ENCODE assay signal across 8 mouse cellular contexts in genomic region chr3:70104828-70105399, GRCm38 (mm10).
A peak's percentile ranks its signal among the peaks of the same experiment; 100 is the strongest.
DNase-seq lines count a peak whose midpoint lies in the region; ATAC-seq and TF ChIP-seq lines count a peak whose summit lies in the region.

No protein-coding gene starts in this region.

- no peaks in the 10 kb centered on the region for H3K27me3 ChIP-seq in CH12.LX (replicated peaks)
- 0 out of 2 replicates have a peak, but pooled peaks cover 7% of the 10 kb centered on the region for H3K27me3 ChIP-seq in embryonic facial prominence, embryonic 15.5 days
- H3K27me3 ChIP-seq in heart, embryonic 15.5 days = peaks cover 3% of the 10 kb centered on the region; the same call in 1 of the 2 replicates
- no peaks in the 10 kb centered on the region for H3K27me3 ChIP-seq in liver, embryonic 13.5 days
- H3K27me3 ChIP-seq in neural tube, embryonic 11.5 days (ENCODE audit: control insufficient read depth, insufficient read depth, low read length) = no peaks in the 10 kb centered on the region

- dilution Hi-C loops in CH12.LX (cut with MboI; ENCODE audit: extremely low pct_ligation_motif_present, extremely low pct_unique_long_range_greater_than_20kb, low sequenced_read_pairs) = no loop called here

- H3K9me3 ChIP-seq in CH12.LX (replicated peaks; ENCODE audit: low read length) = no peaks in the 10 kb centered on the region
- H3K9me3 ChIP-seq in embryonic facial prominence, embryonic 15.5 days (replicated peaks) = no peaks in the 10 kb centered on the region
- no peaks in the 10 kb centered on the region for H3K9me3 ChIP-seq in heart, embryonic 15.5 days (replicated peaks)
- H3K9me3 ChIP-seq in liver, embryonic 13.5 days (replicated peaks) = no peaks in the 10 kb centered on the region
- no peaks in the 10 kb centered on the region for H3K9me3 ChIP-seq in neural tube, embryonic 11.5 days (ENCODE audit: control insufficient read depth, low read length)

- TF ChIP-seq EP300 in CH12.LX (IDR thresholded peaks at IDR 0.05; ENCODE audit: low read length) = no peak

- H3K36me3 ChIP-seq in CH12.LX (replicated peaks in 1 of 2; ENCODE audit: control insufficient read depth in 1 of 2, insufficient read depth in 1 of 2, low read length in 1 of 2) = no peaks in the 10 kb centered on the region
- H3K36me3 ChIP-seq in embryonic facial prominence, embryonic 15.5 days = no peaks in the 10 kb centered on the region
- H3K36me3 ChIP-seq in heart, embryonic 15.5 days = no peaks in the 10 kb centered on the region
- H3K36me3 ChIP-seq in liver, embryonic 13.5 days = no peaks in the 10 kb centered on the region
- H3K36me3 ChIP-seq in neural tube, embryonic 11.5 days (ENCODE audit: control insufficient read depth, insufficient read depth, low read length) = no peaks in the 10 kb centered on the region

- TF ChIP-seq CTCF in CH12.LX (conservative IDR thresholded peaks at IDR 0.05 in 1 of 2, IDR thresholded peaks at IDR 0.05 in 1 of 2; ENCODE audit: low read depth in 2 of 2, low read length in 2 of 2) = peak; percentile 40 to 94
- peak; percentile 72 for TF ChIP-seq CTCF in bone marrow macrophage, adult 2 months (IDR thresholded peaks at IDR 0.05; ENCODE audit: low read depth, low read length)

- H3K79me2 ChIP-seq in CH12.LX (replicated peaks; ENCODE audit: control insufficient read depth, extremely low read depth, insufficient read depth, poor library complexity, severe bottlenecking) = no peaks in the 10 kb centered on the region

- peak overlapping the region in 2 of 3 experiments; percentile 55 to 59 for H3K4me3 ChIP-seq in CH12.LX (replicated peaks in 1 of 3; ENCODE audit: low read depth in 2 of 3, low read length in 2 of 3, poor library complexity in 1 of 3)
- H3K4me3 ChIP-seq in bone marrow macrophage, adult 2 months (ENCODE audit: insufficient read depth, low read length) = no peak overlapping the region
- peak overlapping the region; percentile 47 for H3K4me3 ChIP-seq in embryonic facial prominence, embryonic 15.5 days (replicated peaks)
- peak overlapping the region; percentile 55 for H3K4me3 ChIP-seq in heart, embryonic 15.5 days
- H3K4me3 ChIP-seq in liver, embryonic 13.5 days (replicated peaks) = peak overlapping the region; percentile 44
- H3K4me3 ChIP-seq in neural tube, embryonic 11.5 days (ENCODE audit: low read depth, low read length) = peak overlapping the region; percentile 36

- peak; percentile 78 for DNase-seq in CH12.LX (ENCODE audit: extremely low read depth)
- DNase-seq in kidney, postnatal 25 days = peak; percentile 39 to 52
- peak; percentile 4 for DNase-seq in liver, embryonic 13.5 days
- DNase-seq in neural tube, embryonic 11.5 days (ENCODE audit: low spot score) = peak; percentile 77
- DNase-seq in thymus, postnatal 4 days = peak; percentile 22

- TF ChIP-seq POLR2A in CH12.LX (IDR thresholded peaks at IDR 0.05; ENCODE audit: low read depth, low read length) = no peak
- TF ChIP-seq POLR2A in bone marrow macrophage, adult 2 months (IDR thresholded peaks at IDR 0.05; ENCODE audit: borderline replicate concordance, low read depth, low read length) = no peak

- peaks cover 0 to 5% of the 10 kb centered on the region in 2 experiments; a peak in 2 of 4 replicates for H3K4me1 ChIP-seq in CH12.LX (ENCODE audit: control insufficient read depth in 1 of 2, insufficient read depth in 2 of 2)
- H3K4me1 ChIP-seq in bone marrow macrophage, adult 2 months (ENCODE audit: control insufficient read depth, insufficient read depth, low read length) = no peaks in the 10 kb centered on the region
- no peaks in the 10 kb centered on the region for H3K4me1 ChIP-seq in embryonic facial prominence, embryonic 15.5 days
- 0 out of 2 replicates have a peak, but pooled peaks cover 2% of the 10 kb centered on the region for H3K4me1 ChIP-seq in heart, embryonic 15.5 days (replicated peaks)
- H3K4me1 ChIP-seq in liver, embryonic 13.5 days (replicated peaks) = no peaks in the 10 kb centered on the region; the same call in 1 of the 2 replicates
- H3K4me1 ChIP-seq in neural tube, embryonic 11.5 days (ENCODE audit: control insufficient read depth, insufficient read depth, low read length) = no peaks in the 10 kb centered on the region

- peak; percentile 99 for TF ChIP-seq RAD21 in CH12.LX (IDR thresholded peaks at IDR 0.05; ENCODE audit: low read depth, low read length)

- no peak overlapping the region for H3K9ac ChIP-seq in CH12.LX (ENCODE audit: insufficient read depth, low read depth)
- no peak overlapping the region for H3K9ac ChIP-seq in embryonic facial prominence, embryonic 15.5 days
- H3K9ac ChIP-seq in heart, embryonic 15.5 days = peak overlapping the region; percentile 43; the same call in 1 of the 2 replicates
- H3K9ac ChIP-seq in liver, embryonic 13.5 days = no peak overlapping the region
- peak overlapping the region; percentile 59; the same call in 1 of the 2 replicates for H3K9ac ChIP-seq in neural tube, embryonic 11.5 days (ENCODE audit: low read length)

- in situ Hi-C loops in CH12.LX (cut with MboI; ENCODE audit: low pct_ligation_motif_present, low pct_unique_long_range_greater_than_20kb, low sequenced_read_pairs) = loop anchor here (5.0 to 10.0 kb wide), 2 partner anchors 302 to 400 kb away; no protein-coding TSS in a partner anchor

- no peak overlapping the region for H3K27ac ChIP-seq in CH12.LX (ENCODE audit: insufficient read depth, low read depth)
- no peak overlapping the region for H3K27ac ChIP-seq in bone marrow macrophage, adult 2 months (ENCODE audit: insufficient read depth, low read depth, low read length)
- 0 out of 2 replicates have a peak overlapping the region, but pooled peaks have one; percentile 58 for H3K27ac ChIP-seq in embryonic facial prominence, embryonic 15.5 days (replicated peaks)
- no peak overlapping the region for H3K27ac ChIP-seq in heart, embryonic 15.5 days
- no peak overlapping the region for H3K27ac ChIP-seq in liver, embryonic 13.5 days
- H3K27ac ChIP-seq in neural tube, embryonic 11.5 days (ENCODE audit: low read depth, low read length) = no peak overlapping the region

- 0 out of 2 replicates have a peak overlapping the region, but pooled peaks have one; percentile 85 for H3K4me2 ChIP-seq in CH12.LX (ENCODE audit: insufficient read depth, low read depth, poor library complexity, severe bottlenecking)
- peak overlapping the region; percentile 75 for H3K4me2 ChIP-seq in embryonic facial prominence, embryonic 15.5 days (replicated peaks)
- H3K4me2 ChIP-seq in heart, embryonic 15.5 days = peak overlapping the region; percentile 88
- H3K4me2 ChIP-seq in liver, embryonic 13.5 days = peak overlapping the region; percentile 69
- peak overlapping the region; percentile 57 for H3K4me2 ChIP-seq in neural tube, embryonic 11.5 days (ENCODE audit: low read depth)

- WGBS in embryonic facial prominence, embryonic 15.5 days = 13% methylated on average over 7 of the region's 7 CpGs
- 13% methylated on average over 7 of the region's 7 CpGs for WGBS in heart, embryonic 15.5 days
- WGBS in liver, embryonic 13.5 days (ENCODE audit: insufficient replicate concordance) = 9% methylated on average over 7 of the region's 7 CpGs
- WGBS in neural tube, embryonic 11.5 days = 16% methylated on average over 7 of the region's 7 CpGs

- no peak for ATAC-seq in embryonic facial prominence, embryonic 15.5 days (ENCODE audit: insufficient number of reproducible peaks, low FRiP score, low TSS enrichment, low read depth)
- ATAC-seq in heart, embryonic 15.5 days (replicated peaks; ENCODE audit: insufficient number of reproducible peaks, insufficient read depth, low FRiP score, low read depth) = no peak
- ATAC-seq in liver, embryonic 13.5 days (ENCODE audit: low read depth) = no peak
- peak; percentile 60 for ATAC-seq in neural tube, embryonic 11.5 days (ENCODE audit: insufficient read depth, low FRiP score, low TSS enrichment)

TF ChIP-seq in CH12.LX, 34 proteins besides CTCF, POLR2A, EP300 and RAD21:
- TF ChIP-seq ZC3H11A (IDR thresholded peaks at IDR 0.05; ENCODE audit: low read depth, low read length) = peak; percentile 95
- no peak for TF ChIP-seq JUN (IDR thresholded peaks at IDR 0.05; ENCODE audit: insufficient read depth, low read depth, low read length)
- peak; percentile 96 for TF ChIP-seq SMC3 (IDR thresholded peaks at IDR 0.05; ENCODE audit: low read depth, low read length)

Comparison
In these comparisons a context has a peak if more than half of its experiments do, and no peak if none do; other contexts are left out.
1. DNase-seq: peak in every context shown above with its lines; median percentile 78 in CH12.LX; 77 in neural tube, embryonic 11.5 days; 46 in kidney, postnatal 25 days; 22 in thymus, postnatal 4 days; 4 in liver, embryonic 13.5 days.
2. H3K9ac ChIP-seq: peak in heart, embryonic 15.5 days (single experiment) and neural tube, embryonic 11.5 days (single experiment); none in CH12.LX (single experiment), embryonic facial prominence, embryonic 15.5 days (single experiment) and liver, embryonic 13.5 days (single experiment).
3. Peak in every context shown above with its lines, with median percentiles within 50 percentile points of each other: H3K4me2 ChIP-seq.